Mouse (Mus musculus): Measurements from ENCODE around the gene Tmpo. TPM values are rescaled to one million over a fixed set of nuclear protein-coding genes. Genes with fewer than 3 reads are reported as not detected.
"Not testable (repeated sequence)": the region's sequence is repeated elsewhere in the genome, so short reads cannot be mapped to it uniquely, and the experiment has no call there.

The Tmpo gene
- total RNA-seq, 2 experiments from 2014 or later, result 84.2 to 106 TPM

DNA sequence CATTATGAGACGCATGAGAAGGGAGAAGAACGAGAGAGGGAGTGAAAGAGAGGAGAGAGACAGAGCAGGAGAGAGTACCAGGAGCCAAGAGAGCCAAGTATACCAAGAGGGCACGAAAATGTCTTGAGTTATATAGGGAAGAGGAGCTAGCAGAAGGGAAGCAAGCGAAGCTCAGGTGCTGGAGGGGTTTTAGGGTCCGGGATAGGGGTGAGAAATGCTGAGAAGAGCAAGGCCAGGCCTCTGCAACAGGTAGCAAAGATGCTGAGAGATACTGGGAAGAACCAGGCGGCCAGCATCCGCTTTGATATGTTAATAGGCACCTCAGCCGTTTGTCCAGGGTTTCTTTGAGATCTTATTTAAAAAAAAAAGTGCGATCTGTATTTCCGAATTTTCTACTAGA lies 6.2 kb upstream of the Tmpo start:
- no peak for DNase-seq

DNA sequence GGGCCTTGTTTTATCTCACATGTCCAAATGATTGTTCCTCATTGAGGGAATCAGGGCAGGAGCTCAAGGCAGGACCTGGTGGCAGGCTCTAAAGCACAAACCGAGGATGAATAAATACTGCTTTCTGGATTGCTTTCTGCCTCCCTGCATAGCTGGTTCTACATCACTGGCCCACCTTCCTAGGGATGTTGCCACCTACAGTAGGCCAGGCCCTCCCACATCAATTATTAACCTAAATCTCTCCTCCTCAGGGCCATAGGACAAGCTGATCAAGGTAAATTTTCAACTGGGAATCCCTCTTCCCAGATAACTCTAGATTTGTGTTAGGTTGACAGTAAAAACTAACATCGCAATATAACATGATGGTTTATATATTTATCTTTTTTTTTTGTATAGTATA lies 4.6 kb upstream of the Tmpo start:
- no peak for DNase-seq

DNA sequence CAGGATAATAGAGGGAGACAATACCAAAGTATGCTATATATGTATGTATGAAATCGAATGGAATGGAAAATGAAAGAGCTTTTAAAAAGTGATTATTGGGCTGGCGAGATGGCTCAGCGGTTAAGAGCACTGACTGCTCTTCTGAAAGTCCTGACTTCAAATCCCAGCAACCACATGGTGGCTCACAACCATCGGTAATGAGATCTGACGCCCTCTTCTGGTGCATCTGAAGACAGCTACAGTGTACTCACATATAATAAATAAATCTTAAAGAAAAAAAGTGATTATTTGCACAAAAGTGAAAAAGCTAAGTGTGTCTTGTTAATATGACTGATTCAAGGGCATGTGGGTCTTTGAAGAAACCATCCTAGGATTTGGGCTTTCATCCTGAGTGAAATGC lies 3.8 kb upstream of the Tmpo start:
- DNase-seq, result not testable (repeated sequence)

DNA sequence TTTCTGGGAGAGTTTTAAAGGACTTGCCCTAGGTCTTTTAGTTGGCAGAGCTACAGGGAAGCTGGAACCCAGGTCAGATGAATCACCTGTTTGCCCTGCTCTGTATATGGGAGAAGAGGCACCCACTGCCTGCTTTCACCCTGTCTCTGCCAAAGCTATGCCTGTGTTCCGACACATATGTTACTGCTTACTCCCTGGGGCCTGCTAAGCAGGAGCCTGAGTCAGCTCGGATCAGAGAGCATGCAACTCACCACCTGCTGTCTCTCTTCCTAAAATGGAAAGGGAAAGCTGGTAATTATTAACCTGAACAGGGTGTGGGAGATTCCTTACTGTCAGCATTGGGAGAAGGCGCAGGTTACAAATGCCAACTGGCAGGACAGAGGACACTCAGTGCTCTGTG lies 2.2 kb upstream of the Tmpo start:
- DNase-seq, result no peak

DNA sequence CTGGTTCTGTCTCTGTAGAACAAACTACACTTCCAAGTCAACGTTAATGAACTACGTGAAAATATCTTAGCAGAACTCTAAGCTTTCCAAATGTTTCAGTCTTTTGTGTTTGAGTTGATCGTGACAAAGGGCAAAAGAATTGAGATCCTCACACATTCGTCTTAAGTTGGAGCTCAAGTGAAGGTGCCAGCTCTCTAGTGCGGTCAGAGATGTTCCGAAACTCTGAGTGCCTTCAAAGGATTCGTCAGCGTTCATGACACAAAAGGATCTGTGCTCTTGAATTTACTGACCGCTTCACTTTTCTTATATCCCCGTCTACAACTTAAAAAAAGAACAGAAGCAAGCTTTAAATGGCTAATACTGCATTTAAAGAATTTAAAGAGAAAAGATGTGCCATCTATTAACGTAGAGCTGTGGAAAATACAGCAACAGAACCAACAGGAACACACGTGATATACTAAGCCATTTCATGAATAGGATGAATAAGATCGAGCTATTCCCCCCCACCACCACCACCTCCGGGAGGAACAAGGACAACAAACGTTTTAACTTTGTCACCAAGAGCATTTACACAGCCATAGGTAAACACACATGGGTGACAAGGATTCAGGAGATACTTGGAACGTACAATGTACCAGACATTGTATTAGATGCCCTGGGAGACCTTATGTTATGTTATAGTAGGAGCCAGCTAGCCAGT lies 1.3 kb upstream of the Tmpo start:
- no peak for DNase-seq

DNA sequence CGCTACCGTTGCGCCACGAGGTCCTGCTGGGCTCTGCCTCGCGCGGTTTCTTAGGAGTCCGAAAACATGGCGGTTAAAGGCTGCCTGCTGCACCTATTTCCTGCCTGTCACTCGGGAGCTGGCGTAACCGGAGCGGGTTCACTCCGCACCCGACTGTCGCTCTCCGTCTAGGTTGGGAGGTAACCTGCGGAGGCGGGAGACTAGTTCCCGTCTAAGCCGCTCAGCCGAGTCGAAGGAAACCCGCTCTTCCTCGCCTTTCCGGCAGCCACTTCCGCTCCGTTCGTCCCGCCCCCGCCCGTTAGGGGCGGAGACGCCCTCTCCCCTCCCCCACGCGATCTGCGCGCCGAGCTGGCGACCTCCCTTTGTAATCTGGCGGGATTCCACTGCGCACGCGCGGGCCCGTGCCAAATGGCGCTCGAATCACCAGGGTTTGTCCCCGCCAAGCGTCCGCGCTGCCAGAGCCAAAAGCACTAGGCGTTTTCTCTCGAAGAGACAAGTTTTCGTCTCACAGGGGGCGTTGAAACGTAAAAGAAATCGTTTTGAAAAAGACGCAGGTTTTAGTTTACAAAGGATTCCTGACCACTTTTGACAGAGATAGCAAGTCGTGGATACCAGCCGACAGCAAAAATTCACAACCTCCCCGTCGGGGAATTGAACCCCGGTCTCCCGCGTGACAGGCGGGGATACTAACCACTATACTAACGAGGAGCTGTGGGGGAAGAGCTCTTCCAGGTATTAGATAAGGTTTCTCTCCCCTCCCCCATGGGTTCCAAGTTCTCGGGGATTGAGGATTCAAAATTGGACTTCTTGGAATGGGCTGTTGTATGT lies 560 bp upstream of the Tmpo start:
- DNase-seq, result peak; percentile 100

DNA sequence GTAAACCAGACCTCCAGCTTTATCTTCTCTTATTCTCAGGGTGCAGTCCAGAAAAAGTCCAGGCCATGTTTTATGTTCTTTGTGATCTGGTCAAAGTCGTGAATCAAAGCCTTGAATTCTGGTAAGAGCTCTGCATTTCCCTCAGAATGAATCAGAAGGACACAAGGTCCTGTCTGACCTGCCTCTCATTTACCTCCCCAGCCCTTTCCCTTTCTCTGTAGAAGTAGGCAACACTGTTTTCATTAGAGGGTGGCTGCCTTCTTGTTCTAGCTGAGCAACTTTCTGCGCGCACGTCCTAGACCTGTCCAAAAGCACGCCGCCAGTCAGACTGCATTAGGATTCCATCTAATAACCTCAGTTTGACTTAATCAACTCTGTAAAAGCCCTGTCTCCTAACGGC lies 814 bp downstream of the Tmpo start:
- no peak for DNase-seq

DNA sequence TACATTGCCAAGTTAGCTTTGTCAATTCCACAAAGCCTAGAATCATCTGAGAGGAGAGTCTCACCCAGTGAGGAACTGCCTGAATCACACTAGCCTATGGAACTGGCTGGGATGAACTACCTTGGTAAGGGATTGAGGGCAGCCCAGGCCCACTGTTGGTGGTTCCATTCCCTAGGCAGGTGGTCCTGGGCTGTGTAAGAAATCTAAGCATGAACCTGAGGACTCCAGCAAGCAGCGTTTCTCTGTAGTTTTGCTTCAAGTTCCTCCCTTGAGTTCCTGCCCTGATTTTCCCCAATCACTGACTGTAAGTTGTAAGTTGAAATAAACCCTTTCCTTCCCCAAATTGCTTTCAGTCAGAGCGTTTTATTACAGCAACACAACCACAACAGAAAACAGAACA lies 1.3 kb downstream of the Tmpo start:
- DNase-seq, result no peak

DNA sequence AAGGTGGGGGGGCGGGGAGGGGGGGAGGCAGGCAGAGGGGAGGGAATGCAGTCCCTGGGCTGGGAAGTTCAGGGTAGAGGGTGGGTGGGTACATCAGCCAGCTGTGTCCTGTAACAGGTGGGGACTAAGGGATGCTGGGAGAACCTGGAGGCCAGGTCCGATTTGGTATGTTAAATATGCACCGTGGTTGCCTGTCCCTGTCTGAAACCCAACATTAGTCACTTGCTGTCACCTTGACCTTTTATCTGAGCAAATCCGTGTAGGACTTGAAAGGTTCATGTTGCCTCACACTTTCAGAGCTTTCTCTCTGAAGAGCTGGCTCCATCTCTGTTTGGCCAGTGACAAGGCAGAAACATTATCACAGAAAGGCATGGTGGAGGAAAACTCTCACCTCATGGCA lies 3.9 kb downstream of the Tmpo start:
- DNase-seq, result no peak

DNA sequence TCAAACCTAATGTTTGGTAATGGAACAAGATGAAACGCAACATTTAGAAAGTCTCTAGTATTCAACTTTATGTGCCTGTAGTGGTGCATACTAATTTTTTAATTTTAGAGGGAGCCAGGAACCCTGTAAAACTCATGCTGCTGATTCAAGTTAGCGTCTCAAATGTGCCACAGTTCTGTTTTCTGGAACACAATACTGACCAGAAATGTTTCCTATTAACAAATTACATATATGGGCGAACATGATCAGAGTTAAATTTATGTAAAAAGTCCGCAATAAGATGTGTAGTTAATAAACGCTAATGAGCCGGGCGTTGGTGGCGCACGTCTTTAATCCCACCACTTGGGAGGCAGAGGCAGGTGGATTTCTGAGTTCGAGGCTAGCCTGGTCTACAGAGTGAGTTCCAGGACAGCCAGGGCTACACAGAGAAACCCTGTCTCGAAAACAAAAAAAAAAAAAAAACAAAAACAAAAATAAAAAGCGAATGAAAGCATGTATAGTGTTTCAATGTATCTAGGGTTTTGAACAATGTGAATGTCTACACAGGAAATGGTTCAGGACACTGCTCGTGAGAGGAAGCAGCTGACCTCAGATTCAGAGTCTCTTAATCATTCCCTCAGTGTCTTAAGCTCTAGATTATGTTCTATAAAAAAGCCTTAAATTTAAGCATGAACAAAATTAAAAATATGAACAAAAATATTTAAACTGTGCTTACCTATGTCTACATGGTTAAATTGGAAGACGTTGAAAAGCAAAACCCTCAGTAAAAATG lies 8.6 kb downstream of the Tmpo start:
- DNase-seq, result no peak

DNA sequence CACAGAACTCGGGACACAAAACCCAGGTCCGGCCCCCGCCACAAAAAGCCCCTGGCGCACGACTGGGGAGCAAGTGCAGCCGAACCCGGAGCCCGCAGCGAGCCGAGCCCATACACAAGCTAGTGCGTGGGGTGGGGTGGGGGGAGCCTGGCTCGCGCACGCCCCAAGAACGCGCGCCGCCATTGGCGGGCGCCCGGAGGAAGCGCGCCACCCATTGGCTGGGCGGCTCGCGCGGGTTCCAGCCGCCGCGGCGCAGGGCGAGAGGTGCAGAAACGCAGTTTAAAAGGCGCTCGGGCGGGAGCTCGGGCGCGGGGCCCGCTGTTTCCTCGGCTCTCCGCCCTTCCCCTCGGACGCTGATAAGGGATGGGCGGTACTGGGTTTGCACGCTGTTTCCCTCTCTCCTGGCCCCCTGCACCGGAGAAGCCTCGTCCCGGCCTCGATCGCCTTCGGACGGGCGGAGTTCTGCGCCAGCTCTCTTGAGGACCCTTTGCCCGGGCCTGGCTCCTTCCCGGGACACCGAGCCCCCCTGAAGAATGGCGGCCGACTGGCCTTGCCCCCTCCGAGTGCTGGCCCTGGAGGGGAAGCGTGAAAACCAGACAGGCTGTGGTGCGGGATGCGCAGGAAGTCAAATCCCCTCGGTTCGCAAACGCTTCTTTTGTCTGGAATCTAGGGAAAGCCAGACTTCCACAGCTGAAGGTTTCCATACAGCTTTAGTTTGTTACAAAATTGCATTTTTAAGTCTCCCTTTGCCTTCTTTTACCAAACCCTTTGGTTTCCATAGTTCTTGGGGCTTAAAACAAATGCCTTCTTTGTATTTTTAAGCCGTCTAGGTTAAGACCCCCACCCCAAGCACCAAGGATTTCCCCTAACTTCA lies 9.4 kb downstream of the Tmpo start:
- peak; percentile 92 for DNase-seq

DNA sequence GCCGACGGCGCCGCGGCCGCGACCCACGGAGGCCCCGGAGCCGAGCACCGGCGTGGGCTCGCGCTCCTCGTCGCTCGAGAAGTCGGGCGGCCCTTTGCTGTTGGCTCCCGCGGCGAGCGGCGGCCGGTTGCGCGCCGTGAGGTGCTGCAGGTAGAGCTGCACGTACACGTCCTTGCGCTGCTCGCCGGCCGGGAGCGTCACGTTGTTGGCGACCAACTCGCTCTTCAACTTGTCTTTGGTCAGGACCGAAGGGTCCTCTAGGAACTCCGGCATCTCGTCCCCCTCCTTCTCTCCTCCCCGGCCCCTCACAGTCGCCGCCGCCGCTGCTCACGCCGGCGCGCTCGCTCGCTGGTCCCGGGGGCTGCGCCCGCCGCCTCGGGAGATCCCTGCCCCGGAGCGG lies 10.1 kb downstream of the Tmpo start:
- DNase-seq, result no peak

DNA sequence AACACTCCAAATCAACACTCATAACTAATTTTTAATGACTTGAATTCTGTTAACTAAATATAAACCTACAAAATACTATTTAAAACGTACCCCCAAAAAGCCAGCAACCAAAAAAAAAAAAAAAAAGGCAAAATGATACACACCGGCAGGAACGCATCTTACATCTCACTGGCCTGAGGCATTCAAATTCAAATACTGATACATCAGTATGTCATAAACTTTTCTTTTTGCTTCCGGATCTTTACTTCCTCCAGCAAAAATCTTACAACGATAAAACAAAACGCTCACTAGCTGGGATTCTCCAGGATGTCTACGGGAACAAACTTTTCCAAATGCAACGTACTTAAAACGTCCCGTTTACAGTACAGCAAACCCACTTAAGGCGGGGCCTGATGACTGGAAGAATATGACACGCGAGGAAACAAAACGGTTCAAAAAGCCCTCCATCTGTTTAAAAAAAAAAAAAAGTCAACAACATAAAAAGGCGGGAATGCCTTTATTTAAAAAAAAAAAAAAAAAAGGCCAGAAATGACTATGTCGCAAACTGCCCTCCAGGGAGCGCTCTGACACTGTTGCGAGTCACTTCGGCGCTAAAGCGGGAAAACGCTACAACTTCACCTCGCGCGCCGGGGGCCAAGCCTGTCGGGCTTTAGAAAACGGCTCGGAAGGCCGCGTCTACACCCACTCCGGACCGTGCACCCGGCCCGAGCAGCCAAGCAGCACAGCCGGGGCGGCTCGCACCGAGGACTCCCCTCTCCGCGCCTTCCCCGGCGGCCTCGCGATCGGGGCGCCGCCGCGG lies 10.8 kb downstream of the Tmpo start:
- peak; percentile 88 for DNase-seq

DNA sequence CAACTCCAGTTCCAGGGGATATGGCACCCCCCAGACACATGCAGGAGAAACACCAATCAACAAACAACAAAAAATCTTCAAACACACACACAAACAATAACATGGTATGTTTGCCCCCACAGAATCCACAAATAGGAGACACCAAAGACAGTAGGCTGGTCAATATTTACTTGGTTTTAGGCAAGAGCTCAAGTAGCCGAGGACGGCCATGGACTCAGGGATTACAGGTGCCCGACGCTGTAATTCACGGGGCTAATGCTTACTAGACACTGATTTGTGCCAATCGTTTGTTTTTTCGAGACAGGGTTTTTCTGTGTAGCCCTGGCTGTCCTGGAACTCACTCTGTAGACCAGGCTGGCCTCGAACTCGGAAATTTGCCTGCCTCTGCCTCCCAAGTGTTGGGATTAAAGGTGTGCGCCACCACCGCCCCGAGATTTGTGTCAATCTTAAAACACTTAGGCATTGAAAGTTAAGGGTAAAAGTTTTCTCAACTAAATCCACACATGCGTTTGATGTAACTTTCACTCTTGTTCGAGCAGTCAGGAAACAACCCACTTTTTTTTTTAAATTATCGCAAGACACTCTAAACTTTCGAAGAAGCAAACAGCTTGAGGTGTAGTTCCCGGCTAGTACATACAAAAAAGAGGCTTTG lies 11.6 kb downstream of the Tmpo start:
- DNase-seq, result no peak

DNA sequence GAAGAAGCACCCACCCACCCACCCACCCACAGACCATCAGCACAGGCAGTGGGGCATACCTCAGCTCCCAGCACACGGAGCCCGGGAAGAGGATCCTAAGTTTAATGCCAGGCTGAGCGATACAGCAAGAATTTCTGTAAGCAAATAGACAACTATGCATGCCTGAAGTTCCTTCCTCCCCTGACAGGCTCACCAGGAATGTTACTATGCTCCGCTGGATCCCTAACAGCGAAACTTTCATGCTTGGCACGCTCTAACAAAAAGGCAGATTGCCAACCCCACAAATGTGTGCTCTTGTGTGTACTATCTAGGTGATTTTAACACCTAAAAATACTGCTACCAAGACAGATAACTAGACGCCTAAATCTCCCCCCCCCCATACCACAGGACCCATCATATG lies 13.8 kb downstream of the Tmpo start:
- DNase-seq, result no peak

DNA sequence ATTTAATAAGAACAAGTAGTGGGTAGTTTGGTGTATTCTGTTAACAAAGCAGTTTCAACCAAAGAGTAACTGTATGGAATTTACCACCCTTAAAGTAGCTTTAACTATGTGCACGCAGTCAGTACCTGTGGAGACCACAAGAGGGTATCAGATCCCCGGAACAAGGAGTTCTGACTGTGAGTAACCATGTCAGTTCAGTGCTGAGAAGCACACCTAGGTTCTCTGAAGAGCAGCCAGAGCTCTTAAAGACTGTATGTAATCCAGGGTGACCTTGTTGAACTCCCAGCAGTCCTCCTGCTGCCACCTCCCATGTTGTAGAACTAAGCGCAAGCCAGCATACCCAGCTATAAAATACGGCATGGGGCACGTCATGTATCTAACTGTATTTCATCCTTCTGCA lies 14.2 kb downstream of the Tmpo start:
- peak; percentile 43 for DNase-seq

DNA sequence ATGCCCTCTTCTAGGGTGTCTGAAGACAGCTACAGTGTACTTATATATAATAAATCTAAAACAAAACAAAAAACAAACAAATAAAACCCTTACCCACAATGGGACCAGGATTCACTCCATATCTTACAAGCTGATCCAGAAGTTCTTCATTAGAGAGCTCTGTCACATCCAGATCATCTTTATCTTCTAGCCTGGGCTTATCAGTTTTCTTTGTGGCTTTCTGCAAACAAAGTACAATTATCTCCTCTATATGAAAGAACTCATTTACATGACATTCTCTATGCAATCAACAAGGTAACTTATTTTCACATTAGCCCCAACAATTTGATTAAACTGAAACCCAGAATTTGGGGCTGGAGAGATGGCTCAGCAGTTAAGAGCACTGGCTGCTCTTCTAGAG lies 15.3 kb downstream of the Tmpo start:
- DNase-seq, result no peak

DNA sequence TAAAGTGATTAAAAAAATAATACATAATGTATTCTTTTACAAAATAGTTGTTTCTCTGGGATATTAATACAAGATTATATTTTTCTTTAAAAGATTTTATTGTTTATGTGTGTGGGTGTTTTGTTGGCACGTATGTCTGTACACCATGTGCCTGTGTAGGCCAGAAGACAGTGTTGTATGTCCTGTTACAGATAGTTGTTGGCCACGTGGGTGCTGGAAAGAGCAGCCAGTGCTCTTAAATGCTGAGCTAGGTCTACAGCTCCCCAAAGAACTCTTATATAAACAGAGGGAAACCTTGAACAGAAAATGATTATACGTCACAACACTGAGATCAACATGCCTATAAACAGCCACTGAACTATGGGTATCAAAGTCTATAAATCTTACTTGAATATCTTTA lies 16.6 kb downstream of the Tmpo start:
- DNase-seq, result no peak

DNA sequence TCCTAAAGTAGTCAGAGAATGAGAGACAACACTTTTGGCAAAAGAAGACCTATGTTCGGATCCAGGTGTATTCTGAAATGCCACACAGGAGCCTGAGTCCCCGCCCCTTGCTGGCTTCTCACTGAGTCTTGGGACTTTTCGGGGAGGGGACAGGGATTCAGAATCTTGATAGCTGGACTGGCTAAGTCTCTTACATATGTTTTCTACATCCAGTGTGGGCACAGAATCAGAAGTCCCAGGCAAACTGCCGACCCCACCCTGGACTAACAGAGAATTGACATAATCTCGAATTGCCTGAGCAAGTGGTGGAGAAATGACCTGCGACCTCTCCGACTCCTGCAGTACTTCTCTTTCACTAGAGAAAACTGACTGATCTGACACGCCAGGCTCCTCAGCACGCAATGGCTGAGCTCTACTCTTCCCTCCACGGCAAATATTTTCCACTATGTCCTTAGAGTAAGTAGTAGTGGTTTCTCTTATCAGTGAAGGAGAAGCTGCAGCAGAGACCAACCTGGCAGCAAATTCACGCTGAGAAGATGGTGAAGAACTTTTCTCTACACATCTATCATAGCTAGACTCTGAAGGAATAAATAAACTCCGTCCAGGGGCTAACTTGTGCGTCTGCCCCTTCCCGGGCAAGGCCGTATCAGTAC lies 18.5 kb downstream of the Tmpo start:
- no peak for DNase-seq

DNA sequence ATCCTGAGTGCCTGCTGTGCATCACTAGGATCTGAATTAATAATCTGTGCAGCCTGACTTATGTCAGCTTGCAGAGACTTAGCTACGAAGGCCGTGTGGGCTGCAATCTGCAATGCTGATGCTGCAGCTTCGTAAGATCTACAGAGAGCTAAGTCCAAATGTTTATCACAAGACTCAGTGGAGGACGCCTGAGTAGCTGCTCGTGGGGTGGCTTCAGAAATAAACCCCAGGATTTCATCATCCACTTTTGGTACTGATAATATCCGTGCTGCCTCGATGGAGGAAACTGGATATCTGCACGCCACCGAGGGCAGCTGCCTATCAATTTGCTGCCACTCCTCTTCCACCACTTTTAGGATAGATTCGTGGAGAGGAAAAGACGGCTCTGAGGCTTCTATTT lies 19.0 kb downstream of the Tmpo start:
- no peak for DNase-seq
